Comparison of ENCODE assay signal across 8 mouse cellular contexts in the genomic region with DNA sequence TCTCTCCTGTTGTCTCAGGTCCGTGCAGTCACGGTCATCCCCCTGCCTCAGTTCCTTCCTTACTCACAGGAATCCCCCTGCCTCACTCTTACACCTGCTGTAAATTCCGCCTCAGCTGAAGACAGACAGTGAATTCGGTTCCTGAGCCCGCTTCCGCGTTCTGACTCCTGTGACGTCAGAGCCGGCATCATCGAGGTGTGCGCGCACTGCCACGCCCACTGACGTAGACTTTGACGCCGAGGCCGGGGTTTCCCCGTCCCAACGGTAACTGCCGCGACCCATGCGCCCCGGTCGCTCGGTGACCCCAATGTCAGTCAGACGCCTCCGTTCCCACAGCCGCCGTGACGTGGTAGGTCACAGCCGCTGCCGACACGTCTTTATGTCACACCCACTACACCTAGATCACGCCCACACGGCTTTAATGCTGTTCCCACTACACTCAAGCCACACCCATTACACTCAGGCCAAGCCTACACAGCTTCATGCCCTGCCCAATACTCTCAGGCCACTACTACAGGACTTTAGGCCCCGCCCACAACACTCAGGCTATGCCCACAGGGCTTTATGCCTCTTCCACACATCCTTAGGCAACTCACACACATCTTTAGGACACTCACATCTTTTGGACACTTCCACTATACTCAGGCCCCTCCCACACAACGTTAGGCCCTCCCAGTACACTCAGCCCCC.
DNase-seq lines count a peak whose midpoint lies in the region; ATAC-seq lines count a peak whose summit lies in the region.

No protein-coding gene starts in this region.

- H3K27me3 ChIP-seq in forebrain, embryonic 13.5 days = no peaks in the 10 kb centered on the region
- H3K27me3 ChIP-seq in hindbrain, embryonic 12.5 days = no peaks in the 10 kb centered on the region

- under 1% methylated on average over 37 of the region's 37 CpGs for WGBS in forebrain, embryonic 13.5 days
- under 1% methylated on average over 37 of the region's 37 CpGs for WGBS in hindbrain, embryonic 12.5 days

- peaks cover 5% of the 10 kb centered on the region; the same call in 1 of the 2 replicates for H3K4me1 ChIP-seq in forebrain, embryonic 13.5 days
- peaks cover 5% of the 10 kb centered on the region for H3K4me1 ChIP-seq in hindbrain, embryonic 12.5 days

- no peaks in the 10 kb centered on the region for H3K36me3 ChIP-seq in forebrain, embryonic 13.5 days (ENCODE audit: poor library complexity, severe bottlenecking)
- no peaks in the 10 kb centered on the region for H3K36me3 ChIP-seq in hindbrain, embryonic 12.5 days

- no peaks in the 10 kb centered on the region; the same call in 1 of the 2 replicates for H3K9me3 ChIP-seq in forebrain, embryonic 13.5 days (replicated peaks)
- peaks cover 5% of the 10 kb centered on the region; the same call in 1 of the 2 replicates for H3K9me3 ChIP-seq in hindbrain, embryonic 12.5 days (replicated peaks)

- H3K9ac ChIP-seq in forebrain, embryonic 13.5 days = peak overlapping the region; percentile 69
- H3K9ac ChIP-seq in hindbrain, embryonic 12.5 days = peak overlapping the region; percentile 68

- DNase-seq in MN1 (ENCODE audit: low spot score) = peak; percentile 96
- peak; percentile 89 for DNase-seq in left cerebral cortex, adult 11 months (ENCODE audit: low spot score)
- peak; percentile 93 for DNase-seq in lung, postnatal 36 days
- DNase-seq in retina, postnatal 1 day = peak; percentile 92
- DNase-seq in urinary bladder, adult 18-20 months (ENCODE audit: low spot score in 2 of 2) = peak; percentile 81 to 93

- peak; percentile 65 for ATAC-seq in cerebellum, adult (ENCODE audit: insufficient number of reproducible peaks, low FRiP score, low TSS enrichment)
- ATAC-seq in forebrain, embryonic 13.5 days = peak; percentile 62
- ATAC-seq in hindbrain, embryonic 12.5 days (ENCODE audit: low FRiP score) = peak; percentile 69

- H3K4me2 ChIP-seq in forebrain, embryonic 13.5 days = peak overlapping the region; percentile 54
- H3K4me2 ChIP-seq in hindbrain, embryonic 12.5 days (replicated peaks) = peak overlapping the region; percentile 56

- H3K27ac ChIP-seq in forebrain, embryonic 13.5 days = peak overlapping the region; percentile 98
- peak overlapping the region; percentile 98 for H3K27ac ChIP-seq in hindbrain, embryonic 12.5 days

- peak overlapping the region; percentile 65 for H3K4me3 ChIP-seq in forebrain, embryonic 13.5 days
- peak overlapping the region; percentile 67 for H3K4me3 ChIP-seq in hindbrain, embryonic 12.5 days

Comparison
In these comparisons a context has a peak if more than half of its experiments do, and no peak if none do; other contexts are left out.
1. Peak in every context shown above with its lines: DNase-seq, ATAC-seq, H3K4me3 ChIP-seq and H3K27ac ChIP-seq.